Mouse (Mus musculus): ENCODE results near the gene Vps13c. TPM values are rescaled to one million over a fixed set of nuclear protein-coding genes. Genes with fewer than 3 reads are reported as not detected.

Gene Vps13c
- polyA plus RNA-seq, 1 experiment from 2014 or later, result 7.4 TPM

DNA sequence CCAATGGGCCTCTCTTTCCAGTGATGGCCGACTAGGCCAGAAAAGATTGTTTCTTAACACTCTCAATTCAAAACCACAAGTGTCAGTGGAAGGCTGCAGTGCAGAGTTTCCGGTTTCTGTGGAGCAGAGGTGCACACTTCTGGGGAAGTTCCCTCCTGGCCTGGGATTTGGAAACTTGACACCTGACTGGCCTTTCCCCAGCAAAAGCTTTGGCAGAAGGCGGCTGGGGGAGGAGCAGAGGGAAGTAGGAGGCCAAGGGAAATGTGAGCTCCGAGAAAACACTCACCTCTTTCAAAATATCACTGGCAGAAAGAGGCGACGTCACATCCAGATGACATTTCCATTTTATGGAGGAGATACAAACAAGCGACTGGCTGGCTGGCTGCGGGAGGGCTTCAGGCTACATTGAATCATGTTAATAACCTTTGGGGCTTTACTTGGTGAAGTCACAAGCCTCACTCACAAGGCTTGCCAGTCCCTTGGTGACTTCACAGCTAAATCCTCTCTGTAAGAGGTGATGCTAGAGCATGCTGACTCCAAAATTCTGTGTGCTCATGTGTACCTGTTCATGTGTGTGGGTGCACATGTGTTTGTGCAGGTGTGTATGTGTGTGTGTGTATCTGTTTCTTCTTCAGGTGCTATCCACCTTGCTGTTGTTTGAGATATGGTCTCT, 26.4 kb upstream of the Vps13c start:
- WGBS, result 13% methylated on average over 8 of the region's 8 CpGs
- no peak for ATAC-seq (ENCODE audit: low FRiP score)
- H3K4me2 ChIP-seq, result 0 out of 2 replicates have a peak overlapping the region, but pooled peaks have one; percentile 13

DNA sequence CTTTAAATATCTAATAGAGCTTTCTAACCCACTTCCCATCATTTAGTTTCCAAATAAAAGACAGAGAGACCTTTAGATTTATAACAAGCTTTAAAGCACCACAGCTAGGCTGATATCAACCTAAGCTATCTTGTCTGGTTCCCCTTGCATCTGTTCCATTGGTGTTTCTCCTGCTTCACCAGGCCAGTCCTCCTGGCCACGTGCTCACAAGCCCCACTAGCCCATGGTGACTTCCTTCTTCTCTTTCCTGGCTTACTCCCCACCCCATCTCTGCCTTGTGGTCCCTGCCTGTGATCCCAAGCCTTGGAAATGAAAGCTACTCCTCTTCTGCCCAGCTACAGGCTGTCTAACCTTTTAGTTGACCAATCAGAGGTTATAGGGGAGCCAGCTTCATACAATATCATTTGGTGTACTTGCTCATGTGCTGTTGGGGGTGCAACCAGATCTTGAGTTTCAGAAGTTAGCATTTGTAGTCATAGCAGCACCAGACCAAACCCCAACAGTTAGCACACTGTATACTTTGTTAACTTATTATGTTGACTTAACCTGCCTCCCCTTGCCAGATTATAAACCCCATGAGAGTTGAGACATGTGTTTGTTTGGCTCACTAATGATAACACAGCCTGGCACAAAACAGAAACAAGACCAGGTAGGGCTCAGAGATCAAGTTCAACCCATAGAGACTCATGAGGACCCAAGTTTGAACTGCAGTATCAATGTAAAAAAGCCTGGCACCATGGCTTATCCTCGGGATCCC, 23.8 kb upstream of the Vps13c start:
- Histone ChIP-seq H3K9me3 (no peaks in the 10 kb centered on the region), H3K4me3 (replicated peaks) (no peak overlapping the region), H3K4me2 (no peak overlapping the region), H3K27ac (no peak overlapping the region), H3K9ac (no peak overlapping the region), H3K36me3 (replicated peaks) (no peaks in the 10 kb centered on the region), H3K27me3 (no peaks in the 10 kb centered on the region), H3K4me1 (peaks cover 6% of the 10 kb centered on the region; the same call in 1 of the 2 replicates)
- no peak for ATAC-seq (ENCODE audit: low FRiP score)
- 74% methylated on average over 2 of the region's 2 CpGs for WGBS

More for the DNA sequence above, 26.4 kb upstream of the Vps13c start:
- no peaks in the 10 kb centered on the region for H3K36me3 ChIP-seq (replicated peaks)
- H3K9me3 ChIP-seq, result no peaks in the 10 kb centered on the region
- no peak overlapping the region for H3K4me3 ChIP-seq (replicated peaks)
- peaks cover 9% of the 10 kb centered on the region; the same call in 1 of the 2 replicates for H3K4me1 ChIP-seq
- H3K27ac ChIP-seq, result no peak overlapping the region
- H3K27me3 ChIP-seq, result no peaks in the 10 kb centered on the region
- no peak overlapping the region for H3K9ac ChIP-seq

DNA sequence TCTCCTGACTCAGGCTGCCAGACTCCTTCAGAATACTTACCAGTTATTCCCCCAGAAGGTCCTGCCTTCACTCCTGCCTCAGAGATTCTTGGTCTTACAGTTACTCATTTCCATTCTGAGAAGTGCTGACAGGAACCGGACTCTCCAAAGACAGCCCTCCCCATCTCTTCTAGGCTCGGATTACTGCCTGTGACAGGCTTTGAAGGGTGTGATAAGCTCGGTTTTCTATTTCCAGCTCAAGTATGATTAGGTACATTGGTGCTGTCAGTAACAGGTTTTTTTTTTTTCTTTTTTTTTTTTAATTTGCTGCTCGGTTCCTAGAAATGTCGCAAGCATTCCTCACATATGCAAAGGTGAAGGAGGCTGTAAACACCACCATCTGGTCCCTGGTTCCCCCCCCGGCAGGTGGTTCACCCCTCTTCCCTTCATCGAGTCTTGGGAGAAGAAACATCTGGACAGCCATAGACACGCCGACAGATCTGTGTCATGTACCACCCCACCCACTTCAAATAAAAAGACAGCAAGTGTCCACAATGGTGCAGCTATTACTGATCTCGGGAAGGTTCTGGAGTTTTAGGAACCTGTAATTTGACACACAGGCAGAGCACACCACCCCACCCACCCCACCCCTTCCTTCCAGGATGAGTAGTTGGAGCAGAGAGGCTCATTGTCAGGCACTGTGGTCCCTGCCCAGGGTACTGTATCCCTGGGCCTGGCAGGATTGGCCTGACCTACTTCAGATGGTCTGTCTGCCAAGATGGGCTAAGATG, 22.1 kb upstream of the Vps13c start:
- no peak overlapping the region for H3K4me2 ChIP-seq
- H3K4me3 ChIP-seq (replicated peaks), result no peak overlapping the region
- H3K27me3 ChIP-seq, result no peaks in the 10 kb centered on the region
- H3K9ac ChIP-seq, result no peak overlapping the region
- 69% methylated on average over 10 of the region's 10 CpGs for WGBS
- no peaks in the 10 kb centered on the region for H3K36me3 ChIP-seq (replicated peaks)
- peaks cover 6% of the 10 kb centered on the region; the same call in 1 of the 2 replicates for H3K4me1 ChIP-seq
- H3K27ac ChIP-seq, result no peak overlapping the region
- no peaks in the 10 kb centered on the region for H3K9me3 ChIP-seq
- ATAC-seq (ENCODE audit: low FRiP score), result no peak

DNA sequence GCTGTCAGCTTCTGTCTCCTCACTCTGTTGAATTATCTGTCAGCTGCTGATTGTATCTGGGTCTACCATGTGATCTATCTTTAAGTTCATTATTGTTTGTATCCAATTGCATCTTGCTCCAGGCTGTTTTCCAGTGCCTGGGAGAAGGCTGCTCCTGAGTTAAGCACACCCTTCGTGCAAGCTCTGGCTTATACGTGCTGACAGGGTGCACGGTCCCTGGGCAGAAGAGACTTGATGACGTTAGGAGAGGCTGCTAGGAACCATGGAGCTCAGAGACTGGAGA, 21.6 kb upstream of the Vps13c start:
- WGBS, result 94% methylated on average over 4 of the region's 4 CpGs
- Histone ChIP-seq H3K27me3 (no peaks in the 10 kb centered on the region), H3K4me2 (no peak overlapping the region), H3K9ac (no peak overlapping the region), H3K36me3 (replicated peaks) (no peaks in the 10 kb centered on the region), H3K27ac (no peak overlapping the region), H3K4me3 (replicated peaks) (no peak overlapping the region), H3K4me1 (peaks cover 5% of the 10 kb centered on the region; the same call in 1 of the 2 replicates), H3K9me3 (no peaks in the 10 kb centered on the region)
- ATAC-seq (ENCODE audit: low FRiP score), result no peak

DNA sequence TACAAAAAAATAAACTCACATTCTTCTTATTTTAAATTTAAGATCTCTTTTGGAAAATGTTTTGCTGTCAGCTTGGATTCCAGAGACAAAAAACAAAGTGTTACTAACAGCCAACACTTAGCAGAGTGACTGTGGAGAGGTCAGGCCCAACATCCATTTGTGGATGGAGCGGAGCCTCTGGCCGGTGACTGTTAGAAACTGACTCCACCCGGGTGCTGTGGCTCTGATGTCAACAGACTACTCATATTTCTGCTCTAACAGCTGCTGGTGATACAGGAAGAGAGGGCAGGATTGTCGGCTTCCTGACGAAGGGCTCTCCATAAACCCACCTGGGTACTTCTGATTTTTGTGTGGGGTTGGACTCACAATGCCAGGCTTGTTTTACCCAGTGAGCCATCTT, 17.1 kb upstream of the Vps13c start:
- ATAC-seq (ENCODE audit: low FRiP score), result no peak
- 78% methylated on average over 5 of the region's 5 CpGs for WGBS
- Histone ChIP-seq H3K4me3 (replicated peaks) (no peak overlapping the region), H3K36me3 (replicated peaks) (no peaks in the 10 kb centered on the region), H3K27ac (no peak overlapping the region), H3K9me3 (no peaks in the 10 kb centered on the region), H3K4me2 (no peak overlapping the region), H3K27me3 (no peaks in the 10 kb centered on the region), H3K4me1 (no peaks in the 10 kb centered on the region), H3K9ac (no peak overlapping the region)

DNA sequence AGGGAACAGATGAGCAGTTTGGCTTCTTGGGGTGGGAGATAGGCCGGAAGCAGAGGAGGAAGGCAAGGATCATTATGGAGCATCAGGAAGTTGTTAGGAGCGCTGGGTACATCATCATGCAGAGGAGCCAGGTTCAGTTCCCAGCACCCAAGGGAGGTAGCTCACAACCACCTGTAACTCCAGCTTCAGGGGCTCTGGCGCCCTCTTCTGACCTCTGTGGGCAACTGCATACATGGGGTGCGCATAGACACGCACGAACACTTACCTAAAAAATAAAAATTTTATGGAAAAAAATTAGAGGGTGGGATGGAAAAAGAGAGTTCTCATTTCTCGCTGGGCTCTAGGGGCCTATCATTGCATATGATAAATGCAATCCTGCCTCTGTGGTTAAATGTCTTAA, 14.7 kb upstream of the Vps13c start:
- 80% methylated on average over 7 of the region's 7 CpGs for WGBS
- Histone ChIP-seq H3K9ac (no peak overlapping the region), H3K9me3 (no peaks in the 10 kb centered on the region), H3K4me2 (no peak overlapping the region), H3K4me1 (peaks cover under 1% of the 10 kb centered on the region), H3K36me3 (replicated peaks) (no peaks in the 10 kb centered on the region), H3K27ac (no peak overlapping the region), H3K27me3 (peaks cover 19% of the 10 kb centered on the region), H3K4me3 (replicated peaks) (no peak overlapping the region)
- ATAC-seq (ENCODE audit: low FRiP score), result no peak

- Histone ChIP-seq H3K9ac (no peak overlapping the region), H3K4me1 (peaks cover 17% of the 10 kb centered on the region), H3K4me3 (replicated peaks) (no peak overlapping the region), H3K36me3 (replicated peaks) (no peaks in the 10 kb centered on the region), H3K27me3 (peaks cover 46% of the 10 kb centered on the region), H3K4me2 (no peak overlapping the region), H3K9me3 (no peaks in the 10 kb centered on the region), H3K27ac (no peak overlapping the region)
- 8% methylated on average over 3 of the region's 3 CpGs for WGBS
- ATAC-seq (ENCODE audit: low FRiP score), result no peak
Observed at GRCm38 (mm10) chr9:67828182-67828581, 12.0 kb upstream of the Vps13c start.

DNA sequence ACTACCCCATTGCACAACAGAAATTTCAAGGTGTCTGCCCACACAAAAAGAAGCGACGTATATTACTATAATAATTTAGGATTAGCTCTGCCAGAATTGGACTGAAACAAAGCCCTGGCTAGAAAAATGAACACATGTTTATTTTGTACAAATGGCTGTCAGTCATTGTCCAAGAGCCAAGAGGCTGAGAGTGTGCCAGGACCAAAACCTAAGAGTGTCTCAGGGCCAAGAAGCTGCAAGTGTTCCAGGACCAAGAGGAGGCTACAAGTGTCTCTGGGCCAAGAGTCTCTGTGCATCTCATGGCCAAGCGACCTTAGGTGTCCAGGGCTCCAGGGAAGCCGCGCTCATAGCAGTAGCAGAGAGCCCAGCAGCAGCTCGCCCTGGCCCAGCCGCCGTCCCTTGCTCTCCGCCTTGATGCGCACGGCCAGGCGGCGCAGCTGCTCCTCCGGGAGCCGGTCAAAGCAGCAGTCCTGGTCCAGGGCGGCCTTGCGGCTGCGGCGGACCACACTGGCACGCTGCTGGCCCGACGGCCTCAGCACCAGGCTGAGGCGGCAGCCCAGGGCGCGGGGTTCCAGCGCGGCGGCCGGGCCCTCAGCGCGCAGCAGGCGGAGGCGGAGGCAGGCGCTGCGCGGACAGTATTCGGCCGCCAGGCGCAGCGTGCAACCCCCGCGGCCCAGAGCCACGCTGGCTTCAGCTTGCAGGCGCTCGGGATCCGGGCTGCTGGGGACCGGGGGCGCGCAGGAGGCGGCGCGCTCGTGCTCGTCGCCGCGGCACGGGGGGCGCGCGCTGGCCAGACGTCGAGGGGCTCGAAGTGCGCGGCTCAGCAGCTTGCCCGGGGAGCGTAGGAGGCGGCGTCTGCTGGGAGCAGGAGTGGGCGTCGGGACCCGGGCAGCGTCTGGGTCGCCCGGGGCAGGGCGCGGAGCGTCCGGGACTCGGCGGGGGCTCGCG, 9.5 kb upstream of the Vps13c start:
- Histone ChIP-seq H3K4me1 (peaks cover 17% of the 10 kb centered on the region), H3K4me2 (peak overlapping the region; percentile 71), H3K36me3 (replicated peaks) (no peaks in the 10 kb centered on the region), H3K27ac (no peak overlapping the region), H3K9ac (peak overlapping the region; percentile 56; the same call in 1 of the 2 replicates), H3K9me3 (no peaks in the 10 kb centered on the region), H3K4me3 (replicated peaks) (peak overlapping the region; percentile 52), H3K27me3 (peaks cover 55% of the 10 kb centered on the region)
- ATAC-seq (ENCODE audit: low FRiP score), result peak; percentile 84
- 2% methylated on average over 81 of the region's 84 CpGs for whole genome bisulfite sequencing

DNA sequence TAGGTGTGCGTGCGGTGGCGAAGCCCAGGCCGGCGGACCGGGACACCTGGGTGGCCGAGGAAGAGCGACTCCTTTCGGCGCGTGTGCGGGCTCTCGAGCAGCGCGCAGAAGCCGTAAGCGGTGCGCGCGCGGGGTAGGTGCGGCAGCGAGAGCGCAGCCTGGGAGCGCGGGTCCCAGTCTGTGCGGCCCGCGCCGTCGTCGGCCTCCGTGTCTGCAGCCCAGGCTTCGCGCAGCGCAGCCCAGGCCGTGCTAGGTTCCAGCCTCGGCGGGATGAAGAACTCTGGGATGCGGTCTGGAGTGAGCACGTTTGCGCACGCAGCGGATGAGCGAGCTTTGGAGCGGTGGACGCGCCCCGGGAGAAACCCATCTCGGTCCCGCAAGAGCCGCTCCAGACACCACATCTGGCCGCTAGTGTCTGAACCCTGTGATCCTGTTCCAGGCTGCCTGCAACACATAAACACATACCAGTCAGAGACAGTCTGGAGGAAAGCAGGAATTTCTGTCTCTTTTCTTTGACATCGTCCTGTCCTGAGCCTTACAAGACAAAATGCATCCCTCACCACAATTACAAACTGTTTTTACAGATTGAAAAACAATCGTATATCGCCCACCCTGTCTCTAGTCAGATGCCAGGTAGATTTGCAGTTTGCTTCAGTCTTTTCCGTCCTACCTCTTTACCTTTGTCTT, 8.7 kb upstream of the Vps13c start:
- no peak overlapping the region for H3K27ac ChIP-seq
- 1% methylated on average over 49 of the region's 57 CpGs for WGBS
- H3K9me3 ChIP-seq, result no peaks in the 10 kb centered on the region
- no peaks in the 10 kb centered on the region for H3K36me3 ChIP-seq (replicated peaks)
- peak overlapping the region; percentile 52 for H3K4me3 ChIP-seq (replicated peaks)
- peak overlapping the region; percentile 71 for H3K4me2 ChIP-seq
- H3K9ac ChIP-seq, result peak overlapping the region; percentile 56; the same call in 1 of the 2 replicates
- peaks cover 55% of the 10 kb centered on the region for H3K27me3 ChIP-seq
- ATAC-seq (ENCODE audit: low FRiP score), result peak; percentile 62
- peaks cover 17% of the 10 kb centered on the region for H3K4me1 ChIP-seq

DNA sequence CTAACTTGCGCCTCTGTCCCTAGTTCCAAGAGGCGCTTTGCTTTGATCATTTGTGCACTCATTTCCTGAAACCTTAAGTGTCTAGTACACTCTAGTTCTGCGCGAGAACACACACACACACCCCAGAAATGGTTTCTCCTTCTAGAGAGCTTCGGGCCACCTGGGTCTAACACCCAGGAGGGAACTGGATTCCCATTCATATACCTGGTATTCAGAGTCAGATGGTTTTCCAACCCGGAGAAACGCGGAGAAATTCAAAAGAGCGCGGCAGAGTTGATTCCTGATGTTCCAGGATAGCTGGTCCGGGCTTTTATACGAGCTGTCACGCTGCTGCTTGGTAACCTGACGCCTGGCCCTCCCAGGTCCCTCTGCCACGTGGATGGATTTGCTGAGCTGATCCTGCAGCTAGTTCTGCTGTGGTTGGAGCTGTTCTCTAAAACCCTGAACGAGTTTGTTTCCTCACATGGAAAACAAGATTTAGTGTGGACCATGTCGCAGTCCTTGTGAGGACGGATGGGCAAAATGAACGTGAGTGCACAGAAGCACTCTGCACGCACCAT, 8.1 kb upstream of the Vps13c start, which contains the start of gene C2cd4a:
Gene C2cd4a (minus strand): TSS at position 285 of the 560 bp plus-strand sequence.
- Histone ChIP-seq H3K36me3 (replicated peaks) (no peaks in the 10 kb centered on the region), H3K4me1 (peaks cover 17% of the 10 kb centered on the region), H3K9ac (peak within 1 kb of the TSS; percentile 56; the same call in 1 of the 2 replicates), H3K4me3 (replicated peaks) (peak within 1 kb of the TSS; percentile 52), H3K9me3 (no peaks in the 10 kb centered on the region), H3K27ac (no peak within 1 kb of the TSS), H3K27me3 (peaks cover 55% of the 10 kb centered on the region), H3K4me2 (peak within 1 kb of the TSS; percentile 71)
- ATAC-seq (ENCODE audit: low FRiP score), result no peak
- WGBS, result 5% methylated on average over 20 of the region's 20 CpGs

GRCm38 (mm10) chr9:67834535-67834934, 5.7 kb upstream of the Vps13c start:
- Histone ChIP-seq H3K9me3 (no peaks in the 10 kb centered on the region), H3K27ac (no peak overlapping the region), H3K4me1 (peaks cover 17% of the 10 kb centered on the region), H3K4me3 (replicated peaks) (no peak overlapping the region), H3K27me3 (peaks cover 50% of the 10 kb centered on the region), H3K36me3 (replicated peaks) (no peaks in the 10 kb centered on the region), H3K9ac (no peak overlapping the region), H3K4me2 (no peak overlapping the region)
- ATAC-seq (ENCODE audit: low FRiP score), result no peak
- WGBS, result 89% methylated on average over 5 of the region's 5 CpGs

All from forebrain, embryonic 12.5 days (tissue).